Mouse (Mus musculus): Measurements from ENCODE around the gene S1pr1. TPM values are rescaled to one million over a fixed set of nuclear protein-coding genes. Genes with fewer than 3 reads are reported as not detected.

Gene S1pr1
- 680 TPM for total RNA-seq (2023)

DNA sequence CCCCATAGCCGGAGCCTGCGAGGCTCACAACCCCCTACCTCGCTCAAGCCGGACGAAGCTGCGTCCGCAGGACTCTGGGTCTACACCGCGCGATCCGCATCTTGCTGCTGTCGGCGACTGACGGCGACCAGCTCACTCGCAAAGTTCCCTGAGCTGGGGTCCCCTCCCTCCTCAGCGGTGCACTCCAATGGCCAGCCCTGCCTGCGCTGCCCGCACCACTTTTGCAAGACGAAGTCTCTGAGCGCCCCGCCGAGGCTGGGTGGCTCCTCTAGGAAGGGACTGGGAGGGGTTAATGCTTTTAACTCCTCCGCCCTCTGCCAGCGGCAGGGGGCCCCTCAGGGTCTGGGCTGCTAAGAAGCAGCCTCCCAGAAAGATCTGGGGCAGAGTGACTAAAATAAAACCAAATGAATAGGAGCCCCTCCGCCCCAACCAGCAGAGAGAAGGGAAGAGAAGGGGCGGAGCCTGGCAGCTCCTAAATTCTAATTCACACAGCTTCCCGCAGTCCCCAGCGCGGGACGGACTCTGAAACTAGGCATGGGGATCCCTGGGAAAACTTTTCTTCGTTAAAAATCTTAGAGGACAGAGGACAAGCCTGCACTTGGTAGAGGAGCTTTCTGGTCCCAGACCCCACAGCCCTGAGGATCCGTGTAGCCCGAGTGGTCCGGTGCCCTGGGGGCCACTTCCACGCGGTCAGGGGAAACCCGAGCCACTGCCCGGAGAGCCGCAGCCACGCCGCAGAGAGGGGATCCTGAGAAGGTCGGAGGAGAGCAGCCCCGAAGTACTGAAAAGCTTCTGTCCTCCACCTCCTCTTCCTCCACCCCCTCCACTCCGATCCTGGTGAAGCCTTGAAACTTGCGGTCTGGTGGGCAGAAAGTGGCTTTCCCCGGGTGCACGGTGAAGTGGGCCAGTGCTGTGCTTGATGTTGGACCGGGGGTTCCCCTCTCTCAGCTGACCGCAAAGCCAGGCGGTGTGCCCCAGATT is at the start of gene S1pr1:
S1pr1 (minus strand) TSS at position 402 of the 981 bp plus-strand sequence.

Other genes with a start within 250 kb of the S1pr1 start
- 68.7 TPM for gene Dph5, start 172.8 kb upstream of the S1pr1 start, total RNA-seq (2023)

Data from CD4-positive naive resting alpha-beta T cell, adult 57 days (primary cell).